Mouse (Mus musculus) forebrain, embryonic 10.5 days (tissue): Measurements from ENCODE around the gene B3galt1. TPM values are rescaled to one million over a fixed set of nuclear protein-coding genes. Genes with fewer than 3 reads are reported as not detected.

ENCODE experiments used
- DNase-seq: peaks from one replicate; pipeline ENCODE4 v3.0.0-alpha.2; 2017; ENCODE audit warnings: low spot score; ENCODE audit errors: extremely low spot score
- H3K27ac ChIP-seq: fragments of 300-500 bp; sonication (generic); 2 replicates; pipeline ENCODE4 v1.5.1; 2016; ENCODE audit warnings: mild to moderate bottlenecking
- H3K27me3 ChIP-seq: fragments of 300-500 bp; sonication (generic); 2 replicates; pipeline ENCODE4 v1.6.1; 2016; ENCODE audit warnings: mild to moderate bottlenecking; ENCODE audit not compliant: poor library complexity, severe bottlenecking
- H3K36me3 ChIP-seq: fragments of 300-500 bp; sonication (generic); replicated peaks from 2 replicates; pipeline ENCODE4 v1.6.1; 2016; ENCODE audit warnings: mild to moderate bottlenecking, moderate library complexity
- H3K4me1 ChIP-seq: fragments of 300-500 bp; sonication (generic); 2 replicates; pipeline ENCODE4 v1.6.1; 2016
- H3K4me3 ChIP-seq: fragments of 300-500 bp; sonication (generic); 2 replicates; pipeline ENCODE4 v1.5.1; 2016; ENCODE audit warnings: mild to moderate bottlenecking, moderate library complexity
- H3K9me3 ChIP-seq: fragments of 300-500 bp; sonication (generic); 2 replicates; pipeline ENCODE4 v1.6.1; 2016; ENCODE audit warnings: mild to moderate bottlenecking, moderate library complexity
- WGBS: fragments of 180-500 bp; shearing (Covaris S2); methylation state at CpG from one replicate; pipeline ENCODE4 v1.1.7; 2016; 5-methylcytosine and 5-hydroxymethylcytosine counted together
- polyA plus RNA-seq: library from polyadenylated mRNA; unstranded; fragments of >200 nt; fragmentation: Nextera tagmentation; extraction: Ambion mirVana; gene quantifications from 2 replicates; pipeline ENCODE4 v1.2.1, GENCODE M21; 2016

The B3galt1 gene
- polyA plus RNA-seq, 1 experiment from 2014 or later = 7.4 TPM

GRCm38 (mm10) chr2:67787536-67787935, 221.9 kb downstream of the B3galt1 start:
- no peaks in the 10 kb centered on the region for H3K9me3 ChIP-seq
- 92% methylated on average over 3 of the region's 3 CpGs for WGBS
- no peaks in the 10 kb centered on the region for H3K36me3 ChIP-seq
- no peak overlapping the region for H3K4me3 ChIP-seq
- H3K4me1 ChIP-seq = no peaks in the 10 kb centered on the region
- H3K27me3 ChIP-seq = no peaks in the 10 kb centered on the region
- no peak for DNase-seq
- no peak overlapping the region for H3K27ac ChIP-seq

- H3K4me3 ChIP-seq = no peak overlapping the region
- no peaks in the 10 kb centered on the region for H3K9me3 ChIP-seq
- WGBS = 92% methylated on average over 4 of the region's 4 CpGs
- H3K4me1 ChIP-seq = no peaks in the 10 kb centered on the region
- H3K27me3 ChIP-seq = no peaks in the 10 kb centered on the region
- no peak for DNase-seq
- H3K36me3 ChIP-seq = no peaks in the 10 kb centered on the region
- no peak overlapping the region for H3K27ac ChIP-seq
Measured at GRCm38 (mm10) chr2:67797561-67797960, 231.9 kb downstream of the B3galt1 start.

GRCm38 (mm10) chr2:67799981-67800380, 234.3 kb downstream of the B3galt1 start:
- Histone ChIP-seq H3K27me3 (no peaks in the 10 kb centered on the region), H3K36me3 (no peaks in the 10 kb centered on the region), H3K27ac (no peak overlapping the region), H3K4me1 (no peaks in the 10 kb centered on the region), H3K9me3 (no peaks in the 10 kb centered on the region), H3K4me3 (no peak overlapping the region)
- 92% methylated on average over 3 of the region's 3 CpGs for WGBS
- DNase-seq = no peak

- Histone ChIP-seq H3K4me1 (no peaks in the 10 kb centered on the region; the same call in 1 of the 2 replicates), H3K4me3 (no peak overlapping the region), H3K36me3 (no peaks in the 10 kb centered on the region), H3K9me3 (no peaks in the 10 kb centered on the region), H3K27me3 (no peaks in the 10 kb centered on the region), H3K27ac (no peak overlapping the region)
- DNase-seq = no peak
- WGBS = 83% methylated on average over 2 of the region's 2 CpGs
Measured at GRCm38 (mm10) chr2:67816149-67816548, 250.5 kb downstream of the B3galt1 start.

- Histone ChIP-seq H3K27ac (no peak overlapping the region), H3K27me3 (no peaks in the 10 kb centered on the region), H3K36me3 (no peaks in the 10 kb centered on the region), H3K4me1 (no peaks in the 10 kb centered on the region), H3K4me3 (no peak overlapping the region), H3K9me3 (no peaks in the 10 kb centered on the region)
- WGBS = 79% methylated on average over 2 of the region's 2 CpGs
- no peak for DNase-seq
Measured at GRCm38 (mm10) chr2:67818014-67818413, 252.3 kb downstream of the B3galt1 start.

- Histone ChIP-seq H3K4me1 (no peaks in the 10 kb centered on the region), H3K27me3 (no peaks in the 10 kb centered on the region), H3K4me3 (no peak overlapping the region), H3K27ac (no peak overlapping the region), H3K36me3 (no peaks in the 10 kb centered on the region), H3K9me3 (no peaks in the 10 kb centered on the region)
- 91% methylated on average over 5 of the region's 5 CpGs for WGBS
- no peak for DNase-seq
Measured at GRCm38 (mm10) chr2:67822360-67822759, 256.7 kb downstream of the B3galt1 start.

GRCm38 (mm10) chr2:67827697-67828096, 262.0 kb downstream of the B3galt1 start:
- DNase-seq = no peak
- 95% methylated on average over 4 of the region's 4 CpGs for WGBS
- no peak overlapping the region for H3K27ac ChIP-seq
- H3K36me3 ChIP-seq = no peaks in the 10 kb centered on the region
- H3K27me3 ChIP-seq = no peaks in the 10 kb centered on the region
- no peaks in the 10 kb centered on the region for H3K9me3 ChIP-seq
- no peak overlapping the region for H3K4me3 ChIP-seq
- no peaks in the 10 kb centered on the region for H3K4me1 ChIP-seq

GRCm38 (mm10) chr2:67829055-67829915, 263.6 kb downstream of the B3galt1 start:
- Histone ChIP-seq H3K27me3 (no peaks in the 10 kb centered on the region), H3K4me3 (no peak overlapping the region), H3K9me3 (no peaks in the 10 kb centered on the region), H3K36me3 (no peaks in the 10 kb centered on the region), H3K27ac (no peak overlapping the region), H3K4me1 (no peaks in the 10 kb centered on the region)
- no peak for DNase-seq
- WGBS = 91% methylated on average over 5 of the region's 5 CpGs

- H3K4me3 ChIP-seq = no peak overlapping the region
- no peaks in the 10 kb centered on the region for H3K9me3 ChIP-seq
- DNase-seq = no peak
- H3K4me1 ChIP-seq = 0 out of 2 replicates have a peak, but pooled peaks cover 4% of the 10 kb centered on the region
- no peak overlapping the region for H3K27ac ChIP-seq
- H3K36me3 ChIP-seq = no peaks in the 10 kb centered on the region
- H3K27me3 ChIP-seq = no peaks in the 10 kb centered on the region
- 84% methylated on average over 8 of the region's 8 CpGs for WGBS
Measured at GRCm38 (mm10) chr2:67847806-67848205, 282.1 kb downstream of the B3galt1 start.

- H3K4me1 ChIP-seq = 0 out of 2 replicates have a peak, but pooled peaks cover 4% of the 10 kb centered on the region
- no peaks in the 10 kb centered on the region for H3K36me3 ChIP-seq
- no peaks in the 10 kb centered on the region for H3K9me3 ChIP-seq
- no peak overlapping the region for H3K27ac ChIP-seq
- H3K27me3 ChIP-seq = no peaks in the 10 kb centered on the region
- H3K4me3 ChIP-seq = no peak overlapping the region
- 92% methylated on average over 3 of the region's 3 CpGs for WGBS
- DNase-seq = no peak
Measured at GRCm38 (mm10) chr2:67850725-67851124, 285.1 kb downstream of the B3galt1 start.

- 96% methylated on average over 2 of the region's 2 CpGs for WGBS
Measured at GRCm38 (mm10) chr2:67858340-67858739, 292.7 kb downstream of the B3galt1 start.

GRCm38 (mm10) chr2:67859004-67859403, 293.3 kb downstream of the B3galt1 start:
- Histone ChIP-seq H3K27me3 (no peaks in the 10 kb centered on the region), H3K9me3 (no peaks in the 10 kb centered on the region), H3K4me1 (no peaks in the 10 kb centered on the region), H3K27ac (no peak overlapping the region), H3K4me3 (no peak overlapping the region), H3K36me3 (no peaks in the 10 kb centered on the region)
- DNase-seq = no peak
- 91% methylated on average over 2 of the region's 2 CpGs for WGBS

More at GRCm38 (mm10) chr2:67858340-67858739, 292.7 kb downstream of the B3galt1 start:
- no peak for DNase-seq
- no peak overlapping the region for H3K4me3 ChIP-seq
- H3K36me3 ChIP-seq = no peaks in the 10 kb centered on the region
- H3K27me3 ChIP-seq = no peaks in the 10 kb centered on the region
- no peaks in the 10 kb centered on the region for H3K4me1 ChIP-seq
- H3K27ac ChIP-seq = no peak overlapping the region
- no peaks in the 10 kb centered on the region for H3K9me3 ChIP-seq

- Histone ChIP-seq H3K4me1 (no peaks in the 10 kb centered on the region), H3K9me3 (no peaks in the 10 kb centered on the region), H3K27me3 (no peaks in the 10 kb centered on the region), H3K36me3 (no peaks in the 10 kb centered on the region), H3K27ac (no peak overlapping the region), H3K4me3 (no peak overlapping the region)
- no peak for DNase-seq
- WGBS = 82% methylated on average over 3 of the region's 3 CpGs
Measured at GRCm38 (mm10) chr2:67873368-67873767, 307.7 kb downstream of the B3galt1 start.
